8 mouse cellular contexts compared by ENCODE assay signal in the genomic region with DNA sequence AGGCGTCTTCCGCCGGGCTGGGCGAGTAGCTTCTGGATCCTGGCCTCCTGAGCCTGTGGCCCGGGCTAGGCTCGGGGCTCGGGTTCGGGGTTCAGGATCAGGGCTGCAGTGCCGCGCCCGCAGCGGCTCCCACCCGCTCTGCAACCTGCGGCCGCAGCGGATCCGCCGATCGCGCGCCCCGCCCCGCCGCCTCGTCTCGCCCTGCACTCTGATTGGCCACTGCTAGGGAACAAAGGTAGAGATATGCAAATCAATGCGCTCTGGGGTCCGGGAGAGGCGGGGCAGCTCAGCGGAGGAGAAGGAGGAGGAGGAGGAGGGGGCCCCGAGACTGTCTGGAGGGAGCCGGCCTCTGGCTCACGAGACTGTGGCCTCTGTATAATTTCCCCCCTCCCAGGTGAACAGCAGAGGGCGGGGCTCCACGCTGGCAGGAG. TPM values are rescaled to one million over a fixed set of nuclear protein-coding genes. Genes with fewer than 3 reads are reported as not detected.
A peak's percentile ranks its signal among the peaks of the same experiment; 100 is the strongest.
DNase-seq lines count a peak whose midpoint lies in the region; ATAC-seq and TF ChIP-seq lines count a peak whose summit lies in the region.

A gene (minus strand): TSS at position 153 of the 431 bp plus-strand sequence.

- H3K27ac ChIP-seq in hindbrain, postnatal 0 days: peak within 1 kb of the TSS; percentile 96

- 1% methylated on average over 33 of the region's 35 CpGs for WGBS in hindbrain, postnatal 0 days

- peak within 1 kb of the TSS; percentile 98 for H3K9ac ChIP-seq in hindbrain, postnatal 0 days (replicated peaks; ENCODE audit: low read length)

- DNase-seq in ZHBTc4 (ENCODE audit: low read depth, low spot score): peak; percentile 95
- DNase-seq in gastrocnemius, adult 8-10 months (ENCODE audit: low spot score in 2 of 2): peak; percentile 33 to 38
- peak; percentile 94 for DNase-seq in hindbrain, postnatal 0 days (ENCODE audit: low spot score)
- peak; percentile 85 to 93 for DNase-seq in left cerebral cortex, adult 18-20 months (ENCODE audit: low spot score in 2 of 2)
- DNase-seq in lung, postnatal 4 days: peak; percentile 90 to 93
- peak; percentile 96 for DNase-seq in retina, postnatal 1 day
- DNase-seq in urinary bladder, adult 18-20 months (ENCODE audit: low spot score in 2 of 2): peak; percentile 76 to 85

- peak within 1 kb of the TSS; percentile 67 for H3K4me2 ChIP-seq in hindbrain, postnatal 0 days (ENCODE audit: low read depth, low read length)

- no peak for TF ChIP-seq CTCF in hindbrain, postnatal 0 days (IDR thresholded peaks at IDR 0.05; ENCODE audit: low read depth)

- H3K4me3 ChIP-seq in hindbrain, postnatal 0 days (ENCODE audit: low read length): peak within 1 kb of the TSS; percentile 99

- no peaks in the 10 kb centered on the region for H3K9me3 ChIP-seq in hindbrain, postnatal 0 days (ENCODE audit: low read length)

- no peaks in the 10 kb centered on the region for H3K36me3 ChIP-seq in hindbrain, postnatal 0 days (ENCODE audit: insufficient read depth, low read length)

- peak; percentile 81 for ATAC-seq in common myeloid progenitor, adult 5-6 weeks (replicated peaks; ENCODE audit: low read depth, poor library complexity, severe bottlenecking)
- ATAC-seq in hindbrain, postnatal 0 days: peak; percentile 97

- 0 out of 2 replicates have a peak, but pooled peaks cover 8% of the 10 kb centered on the region for H3K4me1 ChIP-seq in hindbrain, postnatal 0 days (ENCODE audit: insufficient read depth, low read length)

- no peaks in the 10 kb centered on the region for H3K27me3 ChIP-seq in hindbrain, postnatal 0 days (ENCODE audit: insufficient read depth, low read length)

RNA-seq across cellular contexts. Expression of the gene that starts here (rescaled TPM):
- 82.4 and 83.0 TPM in 2 replicates for total RNA-seq in common myeloid progenitor, adult 5-6 weeks (2017)
- total RNA-seq in gastrocnemius, adult 8-10 months (2022): 10 to 100 TPM; 17.7 to 24.5 (median 23.9) TPM
- total RNA-seq in hindbrain, postnatal 0 days (2014; rRNA removed): 250 and 296 TPM in 2 replicates
- 378 and 380 TPM in 2 replicates for polyA plus RNA-seq in hindbrain, postnatal 0 days (2015; fragmentation: Nextera tagmentation; extraction: Ambion mirVana)
- 100 to 1,000 TPM; 201 to 208 TPM for total RNA-seq in left cerebral cortex, adult 18-20 months (2021)

Comparison
In these comparisons a context has a peak if more than half of its experiments do, and no peak if none do; other contexts are left out.
1. Peak in every context shown above with its lines: DNase-seq, ATAC-seq, H3K4me3 ChIP-seq and H3K27ac ChIP-seq.
2. DNase-seq: peak in every context shown above with its lines; median percentile 96 in retina, postnatal 1 day; 95 in ZHBTc4; 94 in hindbrain, postnatal 0 days; 92 in lung, postnatal 4 days; 89 in left cerebral cortex, adult 18-20 months; 80 in urinary bladder, adult 18-20 months; 36 in gastrocnemius, adult 8-10 months.